Mouse (Mus musculus) left cerebral cortex, postnatal 4 days (tissue): ENCODE measurements at regions not wholly inside any gene's neighbourhood (a gene's known extent, or its start where the extent isn't known, plus 50 kb on each side); places are given as distances from the start of the nearest gene placed in this dataset.

Experiments used
- DNase-seq: peaks from one replicate; pipeline ENCODE4 v3.0.0-alpha.2; 2022
- intact Hi-C: fragments of 180-260 bp; cut with DNase I; formaldehyde crosslinking; loops from one replicate; pipeline ENCODE4 v1.15.1; 2025

DNA sequence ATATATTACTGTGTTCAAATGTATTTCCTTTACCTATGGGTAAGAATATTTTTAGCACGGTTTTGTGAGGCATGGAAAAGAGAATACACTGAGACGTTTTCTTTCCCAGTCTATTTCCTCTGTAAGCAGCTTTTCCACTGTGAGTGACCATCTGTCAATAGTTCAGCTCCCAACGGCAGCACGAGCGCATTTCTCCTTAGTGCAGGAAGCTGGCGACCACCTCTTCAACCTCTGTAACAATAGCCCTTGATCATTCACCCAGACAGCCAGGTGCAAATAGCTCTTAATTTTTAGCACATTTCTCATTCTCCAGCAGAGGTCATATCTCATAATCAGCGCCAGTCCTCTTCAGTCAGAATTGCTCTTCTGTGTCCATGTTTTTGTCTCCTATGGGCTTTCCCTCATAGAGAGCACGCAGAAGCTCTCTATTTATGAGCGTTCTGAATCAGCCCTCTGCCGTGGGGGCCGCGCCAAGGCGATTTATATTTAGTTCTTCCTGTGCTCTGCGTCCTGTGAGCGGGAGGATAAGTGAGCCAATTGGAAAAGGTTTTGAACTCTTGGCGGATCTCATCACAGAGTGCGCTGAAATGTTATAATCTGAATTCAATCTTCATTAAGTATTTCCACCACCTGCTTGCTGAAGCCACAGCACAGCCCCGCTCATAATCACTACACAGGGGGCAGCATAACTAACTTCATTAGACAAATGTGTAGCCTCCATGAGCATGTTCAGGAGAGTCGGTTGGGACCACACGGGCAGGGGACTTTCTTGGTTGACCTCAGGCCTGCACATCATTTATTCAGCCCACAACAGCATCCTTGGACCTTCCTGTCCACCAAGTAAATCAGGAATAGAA lies 171.3 kb upstream of the Slc24a2 start:
- intact Hi-C loops = no loop called here
- DNase-seq = peak; percentile 53

DNA sequence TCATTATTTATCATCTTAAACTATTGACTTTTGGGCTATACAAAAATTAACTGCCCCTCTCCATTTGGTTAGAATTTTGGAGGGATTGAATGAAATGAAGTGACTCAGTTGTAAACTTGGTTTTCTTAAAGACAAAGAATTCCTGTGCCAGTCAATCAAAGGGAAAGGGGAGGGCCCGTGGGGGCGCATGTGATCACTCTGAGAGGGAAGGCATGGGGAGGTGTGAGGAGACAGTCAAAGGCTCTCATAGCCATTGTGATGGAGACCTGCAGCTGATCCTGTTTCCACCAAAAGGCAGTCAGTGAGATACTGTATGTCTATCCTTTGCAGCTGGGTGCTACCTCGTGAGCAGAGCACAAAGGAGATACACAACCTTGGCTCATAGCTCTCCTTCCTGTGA lies 156.6 kb upstream of the Slc24a2 start:
- intact Hi-C loops = no loop called here
- no peak for DNase-seq

DNA sequence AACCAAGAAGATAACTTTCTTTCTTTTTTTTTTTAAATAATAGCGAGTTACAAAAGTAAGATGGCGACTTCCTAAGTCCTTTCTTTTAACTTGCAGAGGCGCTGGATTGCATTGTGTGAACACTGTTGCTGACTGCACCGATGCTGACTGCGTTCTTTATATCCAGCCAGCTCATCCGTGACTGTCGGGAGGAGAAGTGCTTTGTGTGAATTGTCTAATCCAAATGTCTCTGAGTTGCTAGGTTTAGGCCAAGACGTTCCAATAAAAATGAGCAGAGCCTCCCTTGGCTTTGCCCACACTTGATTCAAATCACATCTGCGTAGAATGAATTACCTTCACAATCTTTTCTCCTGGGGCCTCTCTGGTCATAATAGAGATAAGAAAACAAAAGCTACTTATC lies 156.0 kb upstream of the Slc24a2 start:
- no peak for DNase-seq
- intact Hi-C loops = no loop called here

- intact Hi-C loops = no loop called here
- DNase-seq = no peak
Measured at GRCm38 (mm10) chr4:87385221-87385739, 155.0 kb upstream of the Slc24a2 start.

DNA sequence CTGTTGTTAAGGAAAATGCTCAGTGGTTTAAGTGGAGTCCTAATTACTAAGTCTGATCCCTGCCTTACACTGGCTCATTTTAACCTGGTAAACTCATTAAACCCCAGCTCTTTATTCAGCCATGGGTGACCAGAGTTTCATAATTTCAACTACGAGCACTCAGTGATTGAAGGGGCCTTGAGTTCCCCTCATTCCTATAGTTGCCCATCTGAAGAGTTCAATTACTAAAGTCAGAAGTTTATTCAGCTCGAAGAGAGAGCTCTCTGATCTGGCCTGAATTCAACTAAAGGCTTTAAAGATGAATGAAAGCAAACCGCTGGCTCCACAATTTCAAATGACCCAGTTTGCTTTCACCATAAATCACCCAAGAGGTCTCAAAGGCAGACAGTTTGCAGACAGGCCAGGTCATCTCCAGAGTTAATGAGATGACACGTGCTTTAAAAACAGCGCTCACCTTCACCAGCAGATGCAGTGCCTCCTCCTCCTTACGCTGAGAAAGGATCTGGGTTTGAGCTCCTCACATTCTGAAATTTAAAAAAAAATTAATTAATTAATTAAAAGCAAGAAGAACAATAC lies 154.3 kb upstream of the Slc24a2 start:
- intact Hi-C loops = no loop called here
- no peak for DNase-seq

GRCm38 (mm10) chr4:87380716-87381115 lies 150.4 kb upstream of the Slc24a2 start:
- no peak for DNase-seq
- intact Hi-C loops = no loop called here

DNA sequence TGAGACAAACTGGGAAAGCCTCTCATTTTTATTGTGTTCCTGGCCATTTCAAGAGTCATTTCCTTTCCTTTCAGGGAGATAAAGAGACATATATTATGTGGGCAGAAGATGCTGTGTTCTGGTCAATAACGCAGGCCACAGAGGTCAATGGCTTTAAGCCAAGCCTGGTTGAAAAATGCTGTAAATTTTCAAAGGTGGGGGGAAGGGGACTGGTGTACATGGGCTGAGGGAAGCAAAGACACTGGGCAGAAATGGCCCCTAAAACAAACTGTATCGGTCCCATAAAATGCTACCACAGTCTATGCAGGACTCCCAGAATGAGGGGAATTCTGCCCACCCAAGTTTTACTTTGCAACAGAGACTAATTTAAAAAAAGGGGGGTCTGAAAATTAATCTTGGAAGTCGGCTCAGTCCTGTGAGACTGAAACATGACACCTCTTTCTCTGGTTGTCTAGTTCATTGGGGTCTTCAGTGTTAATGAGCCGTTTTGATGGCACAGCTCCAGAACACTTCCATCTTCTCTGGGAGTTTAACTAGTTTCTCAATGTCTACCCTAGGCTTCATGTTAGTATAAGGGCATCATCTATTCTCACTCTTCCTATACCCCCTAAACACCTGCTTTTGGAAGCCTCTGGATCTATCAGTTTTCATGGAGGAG lies 149.4 kb upstream of the Slc24a2 start:
- intact Hi-C loops = no loop called here

DNA sequence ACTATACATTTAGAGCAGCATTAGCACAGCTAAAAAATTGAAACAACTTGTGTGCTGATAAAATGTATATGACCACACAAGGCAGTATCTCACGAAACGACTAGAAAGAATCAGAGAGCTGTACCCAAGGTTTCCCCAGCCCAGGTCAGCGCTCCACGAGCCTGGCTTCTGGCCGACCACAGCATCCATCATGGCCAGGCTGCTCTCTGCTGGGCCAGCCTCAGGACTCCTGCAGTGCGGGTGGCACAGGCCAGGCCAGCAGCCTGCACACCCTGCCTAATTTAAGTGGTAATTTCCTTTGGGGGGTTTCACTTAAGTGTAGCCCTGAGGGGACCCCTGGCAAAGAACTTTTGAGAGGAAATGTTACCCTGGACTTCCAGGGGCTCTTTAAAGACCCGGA lies 141.7 kb upstream of the Slc24a2 start:
- peak; percentile 63 for DNase-seq
- intact Hi-C loops = no loop called here

More for the DNA sequence above, 149.4 kb upstream of the Slc24a2 start:
- no peak for DNase-seq

- intact Hi-C loops = loop anchor here (2.0 to 5.0 kb wide), 3 partner anchors 663 to 1178 kb away; partner anchors contain the start of gene Mllt3
- peak; percentile 45 for DNase-seq
Measured at GRCm38 (mm10) chr4:87369626-87370234, 139.5 kb upstream of the Slc24a2 start.

DNA sequence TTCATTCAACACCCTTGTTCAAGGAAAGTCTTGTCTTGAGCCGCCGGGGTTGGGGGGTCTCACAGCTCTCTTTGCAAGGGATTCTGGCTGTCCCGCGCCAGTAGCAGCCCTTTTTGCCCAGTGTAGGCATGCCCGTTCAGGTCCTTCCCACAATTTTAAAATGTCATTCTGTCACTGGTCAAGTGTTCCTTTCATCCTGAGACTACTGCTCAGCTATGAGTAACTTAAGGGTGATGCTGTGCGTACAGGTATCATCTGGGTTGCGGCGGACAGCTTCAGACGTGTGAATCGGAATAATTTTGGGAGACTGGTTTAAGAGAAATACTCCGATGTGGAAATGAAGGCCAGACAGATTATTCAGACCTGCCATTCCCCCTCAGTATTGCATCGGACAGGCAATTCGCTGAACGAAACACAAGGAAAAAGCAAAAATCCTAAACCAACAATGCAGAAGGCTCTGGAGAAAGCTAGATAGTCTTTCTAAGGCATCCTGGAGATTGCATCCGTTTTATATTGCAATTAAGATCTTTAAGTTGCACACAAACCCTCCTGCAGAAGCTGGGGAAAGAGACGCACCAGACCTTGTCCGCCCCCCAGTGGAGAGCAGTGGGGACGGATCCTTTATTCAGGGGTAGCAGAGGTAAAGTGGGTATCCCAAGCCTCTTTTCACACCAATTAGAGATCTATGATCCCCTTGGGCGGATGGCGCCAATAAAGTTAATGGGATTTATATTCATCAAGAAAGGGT lies 138.3 kb upstream of the Slc24a2 start:
- peak; percentile 80 for DNase-seq
- intact Hi-C loops = loop anchor here (2.0 to 5.0 kb wide), 3 partner anchors 664 to 1179 kb away; partner anchors contain the start of gene Mllt3

- intact Hi-C loops = loop anchor here (2.0 to 5.0 kb wide), 3 partner anchors 664 to 1179 kb away; partner anchors contain the start of gene Mllt3
- peak; percentile 83 for DNase-seq
Measured at GRCm38 (mm10) chr4:87367732-87368412, 137.6 kb upstream of the Slc24a2 start.

DNA sequence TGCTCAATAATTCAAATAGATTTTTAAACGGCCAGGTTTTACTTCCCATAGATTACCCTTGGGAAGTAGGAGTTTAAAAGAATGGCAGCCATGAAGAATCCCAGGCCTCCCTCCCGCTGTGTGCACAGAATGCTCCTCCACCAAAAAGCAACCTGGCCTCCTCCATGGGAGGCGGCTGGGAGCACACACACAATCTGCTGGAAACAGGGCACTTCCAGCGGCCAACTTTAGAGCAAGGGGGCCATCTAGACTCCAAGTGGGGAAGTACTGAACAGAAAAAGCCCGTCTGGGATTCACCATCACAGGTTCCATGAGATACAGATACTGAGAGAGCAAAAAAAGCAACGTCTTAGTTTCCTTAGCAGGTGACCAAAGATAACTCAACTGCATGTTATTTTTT lies 131.9 kb upstream of the Slc24a2 start:
- peak; percentile 69 for DNase-seq
- intact Hi-C loops = no loop called here

- intact Hi-C loops = no loop called here
- peak; percentile 77 for DNase-seq
Measured at GRCm38 (mm10) chr4:87359483-87359882, 129.2 kb upstream of the Slc24a2 start.

DNA sequence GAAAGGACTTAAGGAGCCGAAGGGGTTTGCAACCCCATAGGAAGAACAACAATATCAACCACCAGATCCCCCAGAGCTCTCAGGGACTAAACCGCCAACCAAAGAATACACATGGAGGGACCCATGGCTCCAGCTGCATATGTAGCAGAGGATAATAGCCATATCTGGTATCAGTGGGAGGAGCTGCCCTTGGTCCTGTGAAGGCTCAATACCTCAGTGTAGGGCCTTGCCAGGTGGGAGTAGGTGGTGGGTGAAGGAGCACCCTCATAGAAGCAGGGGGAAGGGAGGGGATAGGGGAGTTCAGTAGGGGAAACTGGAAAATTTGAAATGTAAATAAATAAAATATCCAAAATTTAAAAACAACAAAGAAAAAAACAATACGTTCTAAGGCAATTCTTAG lies 128.7 kb upstream of the Slc24a2 start:
- intact Hi-C loops = no loop called here
- no peak for DNase-seq

DNA sequence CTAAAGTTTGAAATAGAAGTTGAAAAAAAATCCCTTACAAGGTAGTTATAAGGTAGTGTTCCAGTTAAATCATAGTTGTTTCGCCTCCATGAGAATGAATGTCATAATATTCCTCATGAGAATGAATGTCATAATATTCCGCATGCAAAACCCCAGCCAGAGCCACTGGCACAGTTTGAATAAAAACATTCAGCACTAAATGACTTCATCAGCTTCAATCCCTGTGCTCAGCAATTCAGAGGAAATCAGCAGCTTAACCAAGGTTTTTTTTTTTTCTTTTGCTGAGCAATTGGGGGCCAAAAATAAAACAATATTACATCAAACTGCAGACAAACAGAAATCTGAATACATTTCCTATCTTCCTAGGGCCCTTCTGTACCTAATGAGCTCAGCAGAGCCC lies 102.7 kb upstream of the Slc24a2 start:
- no peak for DNase-seq
- intact Hi-C loops = no loop called here

- DNase-seq = no peak
- intact Hi-C loops = no loop called here
Measured at GRCm38 (mm10) chr4:87329136-87329535, 98.9 kb upstream of the Slc24a2 start.

- DNase-seq = no peak
- intact Hi-C loops = no loop called here
Measured at GRCm38 (mm10) chr4:87321726-87322349, 91.6 kb upstream of the Slc24a2 start.

- DNase-seq = no peak
- intact Hi-C loops = no loop called here
Measured at GRCm38 (mm10) chr4:87298129-87298528, 67.9 kb upstream of the Slc24a2 start.

GRCm38 (mm10) chr4:87294538-87294937 lies 64.3 kb upstream of the Slc24a2 start:
- intact Hi-C loops = no loop called here
- no peak for DNase-seq
